Mouse (Mus musculus) Muller cell, postnatal 12 days (primary cell): Measurements from ENCODE around the gene Pla2g2f.

Experiments
- DNase-seq: peaks from one replicate; pipeline ENCODE4 v3.0.0-alpha.2; 2015; ENCODE audit errors: inconsistent ontology term

Pla2g2f gene

GRCm38 (mm10) chr4:138716697-138717096 lies 40.7 kb downstream of the Pla2g2f start:
- DNase-seq: no peak

GRCm38 (mm10) chr4:138714186-138714585 lies 43.2 kb downstream of the Pla2g2f start:
- no peak for DNase-seq

GRCm38 (mm10) chr4:138712621-138713020 lies 44.8 kb downstream of the Pla2g2f start:
- no peak for DNase-seq

- no peak for DNase-seq
Measured at GRCm38 (mm10) chr4:138712096-138712495, 45.3 kb downstream of the Pla2g2f start.

GRCm38 (mm10) chr4:138711051-138711820 lies 46.2 kb downstream of the Pla2g2f start:
- DNase-seq: no peak

GRCm38 (mm10) chr4:138710633-138711032 lies 46.8 kb downstream of the Pla2g2f start:
- peak; percentile 81 for DNase-seq

GRCm38 (mm10) chr4:138709944-138710343 lies 47.5 kb downstream of the Pla2g2f start:
- DNase-seq: peak; percentile 11

GRCm38 (mm10) chr4:138709246-138709645 lies 48.2 kb downstream of the Pla2g2f start:
- DNase-seq: no peak

GRCm38 (mm10) chr4:138708636-138709035 lies 48.8 kb downstream of the Pla2g2f start:
- DNase-seq: peak; percentile 35

GRCm38 (mm10) chr4:138706620-138707019 lies 50.8 kb downstream of the Pla2g2f start:
- DNase-seq: no peak

- no peak for DNase-seq
Measured at GRCm38 (mm10) chr4:138704169-138704568, 53.3 kb downstream of the Pla2g2f start.

- peak; percentile 70 for DNase-seq
Measured at GRCm38 (mm10) chr4:138703591-138703990, 53.8 kb downstream of the Pla2g2f start.

GRCm38 (mm10) chr4:138702528-138702927 lies 54.9 kb downstream of the Pla2g2f start:
- peak; percentile 16 for DNase-seq

GRCm38 (mm10) chr4:138702031-138702430 lies 55.4 kb downstream of the Pla2g2f start:
- peak; percentile 12 for DNase-seq

- DNase-seq: no peak
Measured at GRCm38 (mm10) chr4:138701111-138701510, 56.3 kb downstream of the Pla2g2f start.
